Mouse (Mus musculus) MEL (cell line): ENCODE data around the gene Ambra1. TPM values are rescaled to one million over a fixed set of nuclear protein-coding genes. Genes with fewer than 3 reads are reported as not detected.
A peak's percentile ranks its signal among the peaks of the same experiment; 100 is the strongest.

Experiments
- DNase-seq: peaks from one replicate; pipeline ENCODE4 v3.0.0; 2011; ENCODE audit warnings: low read depth, low spot score
- H3K27ac ChIP-seq: 2 replicates; pipeline ENCODE4 v1.5.1; 2012; ENCODE audit warnings: low read depth, mild to moderate bottlenecking, control low read depth, low read length, moderate library complexity; ENCODE audit not compliant: control insufficient read depth
- H3K27me3 ChIP-seq, 2 experiments: fragments of 150-350 bp in 1 of 2; sonication (generic) in 1 of 2; 2 replicates each; pipeline ENCODE4 v1.6.1; 2012; ENCODE audit warnings: low read length in 2 of 2, mild to moderate bottlenecking in 2 of 2, improper control_type of control experiment in 1 of 2, moderate library complexity in 1 of 2; ENCODE audit not compliant: insufficient read depth in 2 of 2, control insufficient read depth in 1 of 2
- H3K36me3 ChIP-seq, 2 experiments: 2 replicates each; pipeline ENCODE4 v1.6.1; 2012 to 2014; ENCODE audit warnings: low read length in 2 of 2, improper control_type of control experiment in 1 of 2, inconsistent platforms in 1 of 2, mild to moderate bottlenecking in 1 of 2; ENCODE audit not compliant: insufficient read depth in 2 of 2, control insufficient read depth in 1 of 2
- H3K4me1 ChIP-seq, 2 experiments: fragments of 150-350 bp in 1 of 2; sonication (generic) in 1 of 2; 2 replicates each; pipeline ENCODE4 v1.6.1; 2012; ENCODE audit warnings: low read length in 2 of 2, improper control_type of control experiment in 1 of 2, mild to moderate bottlenecking in 1 of 2; ENCODE audit not compliant: insufficient read depth in 2 of 2, control insufficient read depth in 1 of 2
- H3K4me3 ChIP-seq, 2 experiments: fragments of 150-350 bp in 1 of 2; sonication (generic) in 1 of 2; 2 replicates each; pipeline ENCODE4 v1.5.1; 2012; ENCODE audit warnings: low read depth in 2 of 2, low read length in 2 of 2, mild to moderate bottlenecking in 2 of 2, moderate library complexity in 2 of 2, control low read depth in 1 of 2, improper control_type of control experiment in 1 of 2; ENCODE audit not compliant: control insufficient read depth in 1 of 2, insufficient read depth in 1 of 2
- H3K79me2 ChIP-seq: 2 replicates; pipeline ENCODE4 v1.6.1; 2012; ENCODE audit warnings: mild to moderate bottlenecking, low read length, moderate library complexity; ENCODE audit not compliant: control insufficient read depth, poor library complexity, insufficient read depth
- H3K9ac ChIP-seq: 2 replicates; pipeline ENCODE4 v1.6.1; 2012; ENCODE audit warnings: low read depth, mild to moderate bottlenecking, control low read depth, low read length, moderate library complexity; ENCODE audit not compliant: control insufficient read depth, poor library complexity, severe bottlenecking
- H3K9me3 ChIP-seq: fragments of 150-350 bp; sonication (generic); replicated peaks from 2 replicates; pipeline ENCODE4 v1.6.1; 2012; ENCODE audit warnings: mild to moderate bottlenecking, low read length, improper control_type of control experiment, moderate library complexity; ENCODE audit not compliant: insufficient read depth
- CHD2 ChIP-seq: IDR thresholded peaks from 2 replicates; pipeline ENCODE4 v1.6.1; 2011; ENCODE audit warnings: low read length, improper control_type of control experiment
- CTCF ChIP-seq, 3 experiments: IDR thresholded peaks in 2 of 3; conservative IDR thresholded peaks in 1 of 3; 2 replicates each; pipeline ENCODE4 v1.5.1; 2011 to 2012; ENCODE audit warnings: low read length in 3 of 3, low read depth in 2 of 3, mild to moderate bottlenecking in 2 of 3, improper control_type of control experiment in 1 of 3, inconsistent platforms in 1 of 3, mixed read lengths in 1 of 3, moderate library complexity in 1 of 3; ENCODE audit not compliant: control insufficient read depth in 1 of 3, insufficient read depth in 1 of 3, poor library complexity in 1 of 3, severe bottlenecking in 1 of 3
- ELF1 ChIP-seq: IDR thresholded peaks from 2 replicates; pipeline ENCODE4 v1.6.1; 2014; ENCODE audit warnings: low read depth, mild to moderate bottlenecking, inconsistent platforms, low read length, improper control_type of control experiment, moderate library complexity
- EP300 ChIP-seq, 2 experiments: IDR thresholded peaks; 2 replicates each; pipeline ENCODE4 v1.6.1; 2011; ENCODE audit warnings: improper control_type of control experiment in 2 of 2, low read length in 2 of 2, low read depth in 1 of 2, mild to moderate bottlenecking in 1 of 2
- ETS1 ChIP-seq: IDR thresholded peaks from 2 replicates; pipeline ENCODE4 v1.6.1; 2012; ENCODE audit warnings: low read depth, mild to moderate bottlenecking, inconsistent platforms, low read length, improper control_type of control experiment, moderate library complexity
- GABPA ChIP-seq: IDR thresholded peaks from 2 replicates; pipeline ENCODE4 v1.6.1; 2012; ENCODE audit warnings: low read depth, mild to moderate bottlenecking, inconsistent platforms, low read length, improper control_type of control experiment, moderate library complexity
- MAX ChIP-seq: IDR thresholded peaks from 2 replicates; pipeline ENCODE4 v1.6.1; 2011; ENCODE audit warnings: low read length, improper control_type of control experiment
- MAZ ChIP-seq: IDR thresholded peaks from 2 replicates; pipeline ENCODE4 v1.6.1; 2012; ENCODE audit warnings: low read depth, mild to moderate bottlenecking, inconsistent platforms, low read length, improper control_type of control experiment
- MXI1 ChIP-seq: IDR thresholded peaks from 2 replicates; pipeline ENCODE4 v1.6.1; 2011; ENCODE audit warnings: mild to moderate bottlenecking, low read depth, low read length, improper control_type of control experiment
- NELFE ChIP-seq: IDR thresholded peaks from 2 replicates; pipeline ENCODE4 v1.6.1; 2011; ENCODE audit warnings: low read depth, low read length, improper control_type of control experiment
- NRF1 ChIP-seq: IDR thresholded peaks from 2 replicates; pipeline ENCODE4 v1.6.1; 2014; ENCODE audit warnings: low read depth, mild to moderate bottlenecking, inconsistent platforms, low read length, improper control_type of control experiment, moderate library complexity; ENCODE audit not compliant: poor library complexity, insufficient read depth, severe bottlenecking
- POLR2A ChIP-seq, 2 experiments: IDR thresholded peaks; 2 replicates each; pipeline ENCODE4 v1.6.1; 2011 to 2012; ENCODE audit warnings: low read length in 2 of 2, mild to moderate bottlenecking in 2 of 2, control low read depth in 1 of 2, improper control_type of control experiment in 1 of 2, low read depth in 1 of 2, moderate library complexity in 1 of 2; ENCODE audit not compliant: control insufficient read depth in 1 of 2, insufficient read depth in 1 of 2, poor library complexity in 1 of 2
- POLR2AphosphoS2 ChIP-seq: IDR thresholded peaks from 2 replicates; pipeline ENCODE4 v1.6.1; 2011; ENCODE audit warnings: low read length, improper control_type of control experiment
- POLR2AphosphoS5 ChIP-seq: IDR thresholded peaks from 2 replicates; pipeline ENCODE4 v1.6.1; 2012; ENCODE audit warnings: low read depth, borderline replicate concordance, mild to moderate bottlenecking, inconsistent platforms, low read length, moderate library complexity, mixed read lengths
- SMC3 ChIP-seq: IDR thresholded peaks from 2 replicates; pipeline ENCODE4 v1.6.1; 2011; ENCODE audit warnings: low read depth, low read length, improper control_type of control experiment
- TBP ChIP-seq: IDR thresholded peaks from 2 replicates; pipeline ENCODE4 v1.8.0; 2011; ENCODE audit warnings: low read depth, low read length, improper control_type of control experiment
- UBTF ChIP-seq: IDR thresholded peaks from 2 replicates; pipeline ENCODE4 v1.6.1; 2012; ENCODE audit warnings: low read depth, mild to moderate bottlenecking, inconsistent platforms, low read length, improper control_type of control experiment, moderate library complexity, borderline replicate concordance; ENCODE audit not compliant: insufficient read depth
- USF1 ChIP-seq: IDR thresholded peaks from 2 replicates; pipeline ENCODE4 v1.6.1; 2014; ENCODE audit warnings: low read depth, mild to moderate bottlenecking, inconsistent platforms, low read length, improper control_type of control experiment, moderate library complexity
- ZKSCAN1 ChIP-seq: IDR thresholded peaks from 2 replicates; pipeline ENCODE4 v1.6.1; 2012; ENCODE audit warnings: low read depth, mild to moderate bottlenecking, inconsistent platforms, low read length, improper control_type of control experiment, moderate library complexity
- ZMIZ1 ChIP-seq: IDR thresholded peaks from 2 replicates; pipeline ENCODE4 v1.6.1; 2012; ENCODE audit warnings: low read depth, mild to moderate bottlenecking, inconsistent platforms, low read length, improper control_type of control experiment, moderate library complexity
- polyA plus RNA-seq, 2 experiments: library from polyadenylated mRNA; stranded (reverse) in 1 of 2; unstranded in 1 of 2; fragments of >175 nt in 1 of 2; fragments of >200 nt in 1 of 2; gene quantifications; 2 replicates each; pipeline versions ENCODE4 v1.2.1 to v1.2.4; 2012; ENCODE audit warnings: low replicate concordance in 2 of 2, low read depth in 1 of 2; ENCODE audit not compliant: insufficient read length in 2 of 2, insufficient read depth in 1 of 2, missing spikeins in 1 of 2
- total RNA-seq: library from RNA; depleted of rRNA; stranded (reverse); fragments of 300-350 nt; gene quantifications from 2 replicates; pipeline ENCODE4 v1.2.3, GENCODE M21; 2012

The Ambra1 gene
- total and polyA plus RNA-seq, 3 experiments = 14.6 to 24.7 TPM; not detected in 1

DNA sequence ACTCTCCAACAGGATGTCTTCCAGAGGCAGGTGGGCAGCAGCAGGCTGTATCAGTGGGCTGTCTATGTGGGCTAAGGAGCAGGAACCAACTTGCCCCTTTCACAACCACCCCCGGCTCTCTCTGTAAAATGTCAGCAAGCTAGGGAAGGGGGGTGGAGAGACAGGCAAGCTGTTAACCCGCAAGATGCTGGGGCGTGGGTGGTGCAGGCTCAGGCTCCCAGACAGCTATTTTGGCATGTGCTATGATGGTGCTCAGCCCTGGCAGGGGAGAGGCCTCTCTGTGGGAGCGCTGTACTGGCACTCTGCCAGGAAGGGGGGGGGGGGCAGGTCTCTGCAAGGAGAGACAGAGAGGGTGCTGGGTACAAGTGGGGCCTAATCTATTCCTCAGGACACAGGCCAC is 227.2 kb downstream of the Ambra1 start (continued):
- TF ChIP-seq TBP = no peak
- TF ChIP-seq ELF1 = no peak
- no peak; the same call in 1 of the 2 replicates for TF ChIP-seq ETS1
- TF ChIP-seq MAX = no peak; the same call in 1 of the 2 replicates
- TF ChIP-seq ZMIZ1 = no peak
- no peak for TF ChIP-seq CHD2
- peak; percentile 54 for TF ChIP-seq MXI1
- no peak for TF ChIP-seq GABPA
- no peak for TF ChIP-seq USF1
- no peak for TF ChIP-seq UBTF
- TF ChIP-seq EP300 (IDR thresholded peaks at IDR 0.05; ENCODE audit: low read depth in 1 of 2, low read length in 2 of 2) = peak in 1 of 2 experiments; percentile 58; a peak in 3 of 4 replicates

DNA sequence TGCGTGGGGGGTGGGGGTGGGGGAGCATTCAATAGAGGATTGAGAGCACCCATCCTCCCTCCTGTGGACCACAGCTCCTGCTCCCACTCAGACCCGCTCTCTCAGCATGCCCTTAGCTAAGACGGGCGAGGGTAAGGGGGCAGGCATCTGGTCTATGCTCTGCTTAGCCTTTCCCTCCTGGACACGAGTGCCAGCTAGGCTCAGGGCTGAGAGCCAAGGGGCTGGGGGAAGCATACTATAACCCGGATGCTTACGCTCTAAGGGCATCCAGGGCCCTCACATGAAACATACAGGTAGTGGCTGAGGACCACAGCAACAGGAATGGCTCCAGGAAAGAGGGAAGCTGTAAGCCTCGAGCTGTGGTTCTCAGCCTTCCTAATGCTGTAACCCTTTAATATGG is 228.1 kb downstream of the Ambra1 start:
- Histone ChIP-seq H3K9ac (no peak overlapping the region), H3K27me3 (no peaks in the 10 kb centered on the region), H3K4me3 (no peak overlapping the region), H3K27ac (no peak overlapping the region), H3K4me1 (peaks cover 9 to 43% of the 10 kb centered on the region in 2 experiments), H3K9me3 (no peaks in the 10 kb centered on the region), H3K36me3 (peaks cover 0 to 42% of the 10 kb centered on the region in 2 experiments; a peak in 3 of 4 replicates), H3K79me2 (peaks cover 51% of the 10 kb centered on the region)
- DNase-seq = no peak
- TF ChIP-seq POLR2AphosphoS5 (no peak), ETS1 (no peak), NELFE (no peak), CTCF (IDR thresholded peaks at IDR 0.05 in 2 of 3, conservative IDR thresholded peaks at IDR 0.05 in 1 of 3; ENCODE audit: control insufficient read depth in 1 of 3, insufficient read depth in 1 of 3, low read depth in 2 of 3, low read length in 3 of 3, poor library complexity in 1 of 3, severe bottlenecking in 1 of 3) (no peak), NRF1 (no peak), SMC3 (no peak), POLR2AphosphoS2 (no peak), MAZ (no peak), POLR2A (IDR thresholded peaks at IDR 0.05; ENCODE audit: control insufficient read depth in 1 of 2, insufficient read depth in 1 of 2, low read depth in 1 of 2, low read length in 2 of 2, poor library complexity in 1 of 2) (no peak), TBP (no peak), ZKSCAN1 (no peak), USF1 (no peak)
